Mouse (Mus musculus) 3134 (cell line): ENCODE measurements around the gene Rasgef1b.
A peak's percentile ranks its signal among the peaks of the same experiment; 100 is the strongest.

Experiments used
- DNase-seq: peaks from one replicate; pipeline ENCODE4 v3.0.0-alpha.2; 2011; ENCODE audit warnings: low spot score; ENCODE audit not compliant: insufficient read length; ENCODE audit errors: extremely low read depth

Rasgef1b gene

DNA sequence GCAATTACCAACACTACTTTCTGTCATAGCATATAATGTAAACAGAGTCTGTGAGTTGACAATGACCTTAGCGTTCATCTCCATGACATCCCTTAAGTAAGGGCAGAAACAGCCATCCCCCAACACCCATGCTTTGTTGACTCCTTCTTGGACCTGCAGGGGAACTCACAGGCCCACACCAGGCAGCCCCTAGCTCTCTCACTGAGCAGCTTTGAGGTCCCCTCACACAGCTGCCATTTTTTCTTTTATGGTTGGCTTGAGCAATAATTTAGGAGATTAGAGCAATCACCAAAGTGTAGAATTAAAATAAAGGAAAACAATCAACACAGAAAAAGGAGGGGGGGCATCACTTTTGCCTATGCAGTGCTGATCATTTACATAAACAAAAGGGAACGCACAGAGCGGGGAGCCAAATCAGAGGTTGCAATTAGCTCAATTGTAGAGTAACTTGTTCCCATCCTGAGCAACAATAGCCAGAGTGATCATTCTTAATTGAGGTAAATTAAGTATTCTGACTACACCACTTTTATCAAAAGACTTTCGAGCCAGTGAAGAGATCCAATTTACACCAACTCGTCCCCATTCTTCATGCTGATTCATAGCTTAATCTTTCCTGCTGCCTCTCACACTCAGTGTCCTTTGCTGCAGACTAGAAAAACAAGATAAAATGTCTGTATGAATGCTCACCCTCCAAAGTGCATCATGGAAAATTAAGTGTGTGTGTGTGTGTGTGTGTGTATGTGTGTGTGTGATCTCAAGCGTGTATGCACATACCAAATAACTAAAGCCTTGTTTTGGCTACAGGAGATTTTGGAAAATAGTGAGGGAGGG, 184.0 kb downstream of the Rasgef1b start:
- DNase-seq, result no peak

DNA sequence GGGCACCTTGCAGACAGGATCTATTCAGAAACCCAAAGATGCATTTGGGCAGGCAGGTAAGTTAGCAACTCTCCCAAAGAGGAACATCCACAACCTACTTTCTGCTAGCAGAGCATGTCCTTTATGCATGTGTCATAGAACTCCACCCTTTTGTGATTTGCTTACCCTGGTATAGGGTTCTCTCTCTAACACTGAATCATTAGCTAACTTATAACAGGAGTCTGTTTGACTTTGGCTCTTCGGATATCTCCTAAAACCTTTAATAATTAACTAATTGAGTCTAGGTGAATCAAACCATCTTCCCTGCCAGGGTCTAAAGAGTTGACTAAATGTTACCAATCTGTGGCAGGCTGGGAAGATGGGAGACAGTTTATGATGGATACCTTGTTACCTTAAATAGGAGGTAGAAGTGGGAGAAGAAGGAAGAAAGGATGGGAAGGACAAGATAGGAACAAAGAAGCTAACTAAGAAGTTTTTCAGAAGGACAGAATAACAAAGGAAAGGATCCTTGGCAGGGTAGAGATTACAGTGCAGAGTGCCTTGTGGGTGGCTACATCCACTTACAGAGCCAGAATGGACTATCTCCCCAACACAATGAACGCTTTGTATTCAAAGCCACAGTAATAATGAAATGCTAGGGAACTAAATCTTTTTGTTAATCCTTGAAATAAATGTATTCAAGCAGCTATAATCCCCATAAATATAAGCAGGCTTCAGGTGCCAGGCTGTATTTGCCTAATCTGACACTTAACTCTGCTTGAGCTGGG, 186.7 kb downstream of the Rasgef1b start:
- DNase-seq, result no peak

DNA sequence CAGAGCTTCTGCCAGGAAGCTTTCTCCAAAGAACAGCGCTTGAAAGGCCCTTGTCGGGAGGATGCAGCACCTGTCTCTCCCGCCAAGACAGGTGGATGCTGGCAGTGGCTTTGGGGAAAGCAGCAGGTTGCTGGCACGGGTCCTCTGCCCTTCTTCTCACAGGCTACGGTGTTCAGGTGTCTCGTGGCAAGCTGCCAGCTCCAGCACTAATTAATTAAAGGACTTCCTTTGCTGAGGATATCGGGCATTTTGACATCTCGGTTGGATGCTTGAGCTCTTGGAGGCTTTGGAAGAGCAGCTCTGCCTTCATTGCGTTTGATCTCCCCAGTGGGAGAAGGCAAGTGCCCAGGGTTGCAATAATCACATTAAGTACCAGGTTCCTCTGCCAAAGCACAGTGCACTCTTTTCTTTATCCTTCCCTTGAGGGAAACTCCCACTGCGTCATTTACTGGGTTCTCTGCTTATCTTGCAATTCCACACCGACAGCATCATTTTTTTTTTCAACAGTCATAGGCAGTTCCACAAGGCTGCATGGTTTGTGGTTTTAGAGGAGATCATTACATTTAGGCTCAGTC, 187.5 kb downstream of the Rasgef1b start:
- DNase-seq, result no peak

DNA sequence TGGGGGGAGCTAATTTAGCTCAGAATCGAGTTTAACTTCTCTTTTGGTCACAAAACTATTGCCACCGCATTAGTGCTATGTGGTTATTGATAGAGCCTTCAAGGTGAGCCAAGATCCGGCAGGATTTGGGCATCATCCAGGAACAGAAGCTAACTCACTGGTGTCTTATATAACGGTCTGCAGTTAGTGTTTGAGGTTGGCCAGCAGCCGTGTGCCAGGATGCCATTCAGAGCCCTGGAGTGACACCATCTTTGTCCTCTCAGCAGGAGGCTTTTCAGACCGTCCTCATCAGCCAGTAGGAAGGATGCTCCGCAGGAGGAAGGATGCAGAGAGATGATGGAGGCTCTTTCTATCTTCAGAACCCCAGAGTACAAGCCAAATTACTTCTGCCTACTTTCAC, 195.4 kb downstream of the Rasgef1b start:
- DNase-seq, result no peak

DNA sequence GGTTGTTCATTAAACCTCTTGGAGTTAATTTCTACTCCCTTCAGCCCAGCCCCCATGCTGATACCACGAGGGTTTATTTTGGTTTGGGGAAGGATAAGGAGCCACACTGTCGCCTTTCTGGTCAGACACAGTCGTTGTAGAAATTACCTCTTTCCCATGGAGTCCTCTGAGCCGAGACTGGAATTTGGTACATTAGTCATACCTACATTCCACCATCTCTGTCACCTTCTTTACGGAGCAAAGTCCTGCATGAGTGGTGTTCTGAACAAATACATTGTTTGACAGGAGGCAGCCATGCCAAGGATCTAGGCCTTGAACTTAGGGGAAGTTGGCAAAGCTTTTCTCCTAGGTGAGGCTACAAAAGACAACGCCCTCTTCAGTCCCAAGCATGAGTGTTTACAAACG, 202.1 kb downstream of the Rasgef1b start:
- DNase-seq, result no peak

DNA sequence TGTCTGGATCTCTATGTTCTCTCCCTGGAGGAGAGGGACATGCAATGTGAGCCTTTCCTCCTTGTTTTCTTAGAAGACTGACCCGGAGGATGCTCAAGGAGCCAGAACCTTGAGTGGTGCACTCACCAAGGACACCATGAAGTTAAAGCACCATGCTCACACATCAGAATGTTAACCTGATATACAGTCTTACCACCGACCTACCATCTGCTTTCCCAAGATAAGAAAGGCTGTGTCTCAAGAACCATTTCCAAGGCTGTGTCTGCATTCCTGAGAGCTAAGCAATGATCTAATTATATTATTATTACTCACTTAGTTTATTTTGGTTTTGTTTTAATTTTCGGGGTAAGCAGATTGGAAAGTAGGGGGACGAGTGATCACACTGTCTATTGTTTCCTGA, 203.2 kb downstream of the Rasgef1b start:
- no peak for DNase-seq

DNA sequence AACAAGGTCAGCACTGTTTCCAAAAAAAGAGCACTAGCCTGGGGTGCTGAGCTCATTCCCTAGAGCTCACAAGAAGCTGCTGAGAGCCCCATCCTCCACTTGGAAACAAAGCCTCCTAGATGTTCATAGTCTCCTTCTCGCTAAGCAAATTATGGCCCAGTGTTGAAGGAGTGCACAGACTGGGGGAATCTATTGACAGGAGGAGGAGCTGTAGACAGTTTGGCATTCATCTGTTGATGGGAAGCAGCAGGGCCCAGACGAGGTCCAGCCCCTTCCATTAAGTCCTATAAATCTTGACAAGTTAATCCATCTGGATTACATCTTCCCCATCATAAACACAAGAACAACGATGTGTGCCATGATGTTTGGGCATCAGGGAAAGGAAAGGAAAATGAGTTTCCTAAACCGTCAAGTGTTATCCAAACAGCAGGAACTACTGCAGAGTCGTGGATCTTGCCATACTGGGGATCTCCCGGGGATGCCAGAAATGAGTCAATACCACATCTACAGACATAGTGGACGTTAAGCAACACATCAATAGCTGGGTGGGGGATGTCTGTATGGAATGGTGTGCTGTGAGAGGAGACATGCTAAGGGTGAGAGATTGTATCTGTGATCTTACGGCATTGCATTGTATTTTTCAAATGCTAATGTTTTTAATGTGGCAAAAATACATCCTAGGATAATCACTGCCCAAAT, 206.1 kb downstream of the Rasgef1b start:
- no peak for DNase-seq

DNA sequence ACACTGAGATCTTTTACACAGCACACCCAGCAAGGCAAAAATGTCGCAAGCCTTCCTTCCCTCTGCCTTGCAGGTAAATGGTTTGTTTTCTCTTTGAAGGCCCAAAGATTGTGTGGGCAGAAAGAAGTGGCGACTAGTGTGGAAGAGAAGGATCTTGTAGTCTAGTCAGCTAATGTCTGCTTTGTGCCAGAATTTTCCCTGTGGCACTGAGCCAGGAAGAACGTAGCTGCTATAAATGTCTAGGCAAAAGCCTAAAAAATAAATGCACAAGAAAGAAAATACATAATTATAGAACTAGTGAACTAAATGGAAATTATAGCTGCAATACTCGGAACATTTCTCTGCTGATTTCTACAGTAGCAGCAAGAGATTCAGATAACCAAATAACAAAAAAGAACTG, 207.5 kb downstream of the Rasgef1b start:
- DNase-seq, result no peak

DNA sequence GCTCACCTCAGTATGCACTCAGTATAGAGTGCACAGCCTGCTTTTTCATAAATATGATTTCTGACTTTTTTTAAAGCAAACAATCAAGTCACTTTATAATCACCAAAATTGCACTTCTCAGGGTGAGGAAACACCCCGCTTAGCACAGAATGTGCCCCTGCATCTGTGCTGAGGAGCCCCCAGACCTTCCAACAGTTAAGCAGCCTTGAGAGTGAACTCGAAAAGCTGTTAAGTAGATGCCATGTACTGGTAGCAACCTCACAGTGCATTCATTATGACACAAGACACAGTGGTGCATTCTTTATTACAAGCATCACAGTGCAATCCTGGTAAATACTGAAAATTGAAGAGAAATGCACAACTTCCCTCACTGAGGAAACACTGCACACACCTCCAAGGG, 209.3 kb downstream of the Rasgef1b start:
- no peak for DNase-seq

DNA sequence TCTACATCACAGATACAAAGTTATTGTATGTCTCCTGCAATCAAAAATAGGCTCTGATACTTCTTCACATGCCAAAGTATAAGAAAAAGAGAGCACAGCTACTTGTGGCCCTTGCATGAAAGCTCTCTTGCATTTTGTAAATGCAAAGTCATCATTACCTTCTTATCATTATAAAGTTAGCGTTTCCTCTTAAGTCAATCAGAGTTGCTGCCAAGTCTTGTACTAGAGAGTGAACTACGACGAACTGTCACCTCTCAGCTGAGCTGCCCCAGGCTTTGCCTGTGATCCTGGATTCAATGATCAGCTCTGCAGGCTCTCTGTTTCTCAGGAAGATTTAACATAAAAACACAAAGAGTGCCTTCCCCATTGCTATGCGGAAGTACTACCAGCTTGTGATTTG, 209.8 kb downstream of the Rasgef1b start:
- no peak for DNase-seq

DNA sequence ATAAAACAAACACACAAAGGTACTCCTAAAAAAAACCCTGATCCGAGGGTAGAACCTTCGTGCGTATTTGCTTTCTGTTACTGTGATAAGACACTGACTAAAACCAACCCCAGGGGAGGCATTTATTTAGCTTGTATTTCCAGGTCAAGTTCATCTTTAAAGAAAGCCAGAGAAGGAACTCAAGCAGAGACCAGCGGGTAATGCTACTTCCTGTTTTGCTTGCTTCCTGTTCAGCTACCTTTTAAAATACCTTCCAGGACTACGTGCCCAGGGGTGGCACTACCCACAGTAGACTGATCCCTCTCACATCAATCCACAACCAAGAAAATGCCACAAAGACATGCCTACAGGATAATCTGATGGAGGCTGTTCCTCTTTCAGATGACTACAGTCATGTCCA, 212.7 kb downstream of the Rasgef1b start:
- DNase-seq, result no peak

DNA sequence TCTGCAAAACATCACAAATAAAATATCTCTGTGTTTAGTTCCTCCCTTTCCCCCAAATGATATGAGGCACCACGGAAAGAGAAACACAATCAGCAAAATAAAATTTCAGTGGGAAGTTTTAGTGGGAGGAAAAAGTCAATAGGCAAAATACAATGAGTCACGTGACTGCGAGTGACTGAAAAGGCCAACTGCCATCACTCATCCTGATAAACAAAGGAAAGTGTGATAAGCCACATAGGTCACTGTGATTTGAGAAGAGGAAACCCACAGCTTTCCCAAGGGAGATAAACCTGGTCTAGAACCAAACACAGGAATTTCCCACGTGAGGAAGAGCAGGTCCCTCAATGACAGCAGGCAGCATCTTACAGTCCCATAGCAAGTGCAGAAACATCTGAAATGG, 213.1 kb downstream of the Rasgef1b start:
- no peak for DNase-seq

DNA sequence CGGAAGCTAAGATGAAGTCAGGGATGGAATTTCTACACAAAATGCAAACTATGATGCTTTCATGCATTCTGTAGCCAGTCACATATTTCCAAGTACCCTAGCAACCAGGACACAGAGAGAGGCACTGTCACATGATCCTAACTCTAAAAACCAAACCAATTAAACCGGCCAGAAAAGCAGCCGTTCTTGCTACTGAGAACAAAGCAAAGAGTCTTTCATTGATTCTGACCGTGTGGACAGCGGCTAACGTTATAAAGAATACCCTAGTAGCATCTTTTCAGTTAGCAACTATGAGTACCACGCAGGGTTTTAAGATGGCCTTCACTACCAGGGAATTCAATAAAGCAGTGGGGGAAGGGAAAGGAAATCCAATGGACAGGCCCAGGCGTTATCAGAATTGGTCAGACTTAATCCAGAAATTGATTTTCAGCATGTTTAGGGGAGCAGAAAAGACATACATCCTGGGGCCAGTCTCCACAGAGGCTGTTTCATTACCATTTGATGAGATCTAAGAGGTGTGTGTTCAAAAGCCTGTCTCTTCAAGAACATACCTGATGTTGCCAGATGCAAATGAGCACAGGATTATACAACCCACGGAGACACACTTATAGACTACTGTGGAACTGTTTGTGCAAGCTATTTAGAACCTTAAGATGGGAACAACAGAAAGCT, 215.5 kb downstream of the Rasgef1b start:
- no peak for DNase-seq

DNA sequence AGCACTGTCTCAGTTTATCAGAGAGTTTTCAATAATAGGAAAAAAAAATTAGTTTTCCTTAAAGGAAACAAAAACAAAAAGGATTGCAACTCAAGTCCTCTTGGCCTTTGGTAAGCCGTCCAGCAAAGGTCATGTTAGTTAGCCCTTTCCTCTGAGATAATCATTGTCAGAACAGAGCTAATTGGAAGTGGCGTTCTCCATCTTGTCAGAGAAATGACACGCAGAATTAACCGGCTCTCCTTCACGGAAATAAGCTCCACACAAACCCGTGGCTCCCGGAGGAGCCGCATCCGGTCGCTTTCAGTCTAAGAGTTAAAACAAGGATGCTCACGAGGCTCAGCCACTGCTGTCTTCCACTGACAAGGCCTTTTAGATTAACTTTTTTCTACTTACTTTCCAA, 217.8 kb downstream of the Rasgef1b start:
- DNase-seq, result no peak

DNA sequence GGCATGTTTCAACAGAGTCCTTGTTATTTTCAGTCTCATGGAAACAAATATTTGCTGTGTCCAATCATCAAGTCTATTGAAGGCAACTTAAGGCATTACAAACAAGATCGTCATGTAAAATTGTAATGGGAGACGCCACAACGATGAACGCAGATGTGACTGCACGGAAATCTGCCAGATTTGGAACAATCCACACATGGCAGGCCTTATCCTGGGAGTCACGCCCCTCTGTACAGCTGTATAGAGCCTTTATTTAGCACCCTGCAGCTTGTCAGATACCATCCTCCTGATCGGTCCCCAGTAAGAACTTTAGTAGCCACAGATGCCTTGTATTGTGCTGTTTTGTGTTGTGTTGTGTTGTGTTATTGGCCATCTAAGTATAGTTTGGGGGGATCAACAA, 222.8 kb downstream of the Rasgef1b start:
- no peak for DNase-seq

DNA sequence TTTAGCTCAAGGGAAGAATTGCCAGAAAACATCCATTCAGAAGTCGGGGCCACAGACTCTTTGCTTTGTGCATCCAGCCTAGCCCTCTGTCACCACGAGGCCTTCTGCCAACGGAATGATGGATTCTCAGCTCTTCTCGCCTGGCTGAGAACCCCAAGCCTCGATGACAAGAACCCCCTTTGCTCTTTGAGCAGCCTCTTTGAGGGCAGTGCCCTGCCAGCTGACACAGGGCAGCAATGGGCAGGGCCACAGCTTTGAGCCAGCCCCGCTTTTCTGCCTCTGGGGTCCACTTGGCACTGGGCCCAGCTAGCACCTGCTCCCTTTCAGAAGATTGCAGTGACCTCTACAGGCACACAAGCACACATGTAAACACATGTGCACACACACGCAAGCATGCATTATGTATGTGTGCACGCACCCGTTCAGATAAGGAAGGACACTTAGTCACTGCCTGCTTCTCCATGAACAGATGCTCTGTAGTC, 224.5 kb downstream of the Rasgef1b start:
- no peak for DNase-seq

DNA sequence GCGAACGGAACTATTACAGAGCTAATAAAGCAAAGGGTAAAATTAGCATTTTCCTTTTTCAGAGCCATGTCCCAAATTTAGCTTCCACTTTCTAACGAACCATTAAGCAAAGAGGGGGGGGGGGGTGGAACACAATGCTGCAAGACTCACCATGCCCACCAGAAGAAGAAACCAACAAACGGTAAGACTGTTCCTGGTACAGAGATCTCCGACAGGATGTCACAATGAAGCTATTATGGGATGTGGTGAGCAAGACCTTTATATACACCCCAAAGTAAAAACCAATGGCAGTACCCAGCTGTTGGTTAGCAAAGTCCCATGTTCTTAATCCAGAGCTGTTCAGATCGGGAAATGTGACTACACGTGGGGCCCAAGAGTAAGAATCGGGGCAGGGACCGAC, 226.2 kb downstream of the Rasgef1b start:
- DNase-seq, result no peak

DNA sequence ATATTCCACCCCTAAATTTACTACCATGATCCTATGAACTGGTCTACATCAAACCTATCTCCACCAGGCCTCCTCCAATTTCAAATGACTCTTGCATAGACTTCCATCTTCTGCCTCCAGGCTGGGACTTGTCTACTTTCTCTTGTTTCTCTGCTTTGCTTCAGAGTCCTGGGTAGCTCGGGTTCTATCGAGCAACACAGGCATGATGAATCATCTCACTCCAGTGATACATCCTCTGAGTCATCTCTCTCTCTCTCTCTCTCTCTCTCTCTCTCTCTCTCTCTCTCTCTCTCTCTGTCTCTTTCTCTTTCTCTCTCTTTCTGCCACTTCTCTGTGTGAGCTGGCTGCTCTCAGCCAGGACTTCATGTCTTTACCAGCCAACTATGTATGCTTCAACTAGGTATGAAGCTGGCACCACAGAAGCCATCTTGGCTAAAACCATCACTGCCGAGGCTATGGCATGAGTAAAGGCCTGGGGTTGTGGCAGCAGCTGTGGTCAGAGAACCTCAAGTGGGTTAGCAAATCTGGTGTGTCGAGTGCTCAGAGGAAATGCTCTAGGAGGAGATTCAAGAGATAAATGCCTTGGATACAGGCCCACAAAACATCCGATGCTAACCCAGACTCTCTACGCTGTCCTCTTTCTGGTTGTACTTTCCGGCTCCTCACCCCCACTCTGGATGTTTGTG, 229.3 kb downstream of the Rasgef1b start:
- DNase-seq, result peak; percentile 24

DNA sequence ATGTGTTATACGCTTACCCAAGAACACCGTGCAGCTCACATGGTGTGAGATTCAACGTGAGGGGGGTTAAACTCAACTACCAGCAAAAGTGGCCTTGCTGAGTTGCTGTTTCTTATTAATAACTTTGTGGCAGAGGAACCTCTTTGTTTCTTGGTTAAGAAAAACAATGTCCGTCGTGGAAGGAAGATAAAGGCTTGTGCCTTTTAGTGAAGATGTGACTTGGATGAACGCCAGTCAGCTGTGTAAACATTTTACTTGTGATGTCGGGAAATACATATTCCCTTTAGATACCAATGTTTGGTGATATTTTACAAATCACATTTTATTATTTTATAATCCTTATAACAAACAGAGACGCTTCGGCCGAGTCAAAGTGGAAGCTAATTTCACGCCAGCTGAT, 231.0 kb downstream of the Rasgef1b start:
- no peak for DNase-seq
